Mouse (Mus musculus) left cerebral cortex, adult 2 months (tissue): ENCODE results near the gene Brap. TPM values are rescaled to one million over a fixed set of nuclear protein-coding genes. Genes with fewer than 3 reads are reported as not detected.
A peak's percentile ranks its signal among the peaks of the same experiment; 100 is the strongest.
"Not testable (repeated sequence)": the region's sequence is repeated elsewhere in the genome, so short reads cannot be mapped to it uniquely, and the experiment has no call there.

Experiments
- DNase-seq, 2 experiments: peaks; one replicate each; pipeline ENCODE4 v3.0.0; 2021 to 2022; ENCODE audit warnings: low spot score in 2 of 2, mixed read lengths in 1 of 2; ENCODE audit errors: extremely low spot score in 1 of 2
- H3K27ac ChIP-seq: fragments of 200-600 bp; 2 replicates; pipeline ENCODE4 v1.8.1; 2022
- H3K4me3 ChIP-seq: fragments of 200-600 bp; 2 replicates; pipeline ENCODE4 v1.8.1; 2022
- CTCF ChIP-seq: fragments of 200-600 bp; IDR thresholded peaks from 2 replicates; pipeline ENCODE4 v1.8.1; 2022; ENCODE audit warnings: antibody characterized with exemption, mild to moderate bottlenecking, moderate library complexity
- intact Hi-C: fragments of 180-260 bp; cut with DNase I; formaldehyde crosslinking; loops from one replicate; pipeline ENCODE4 v1.15.1; 2025
- total RNA-seq, 2 experiments: library from RNA; stranded (reverse); gene quantifications; 2 replicates each; pipeline ENCODE4 v1.2.3; 2021

Gene Brap
- total RNA-seq, 2 experiments from 2014 or later, result 67.3 to 68.0 TPM

DNA sequence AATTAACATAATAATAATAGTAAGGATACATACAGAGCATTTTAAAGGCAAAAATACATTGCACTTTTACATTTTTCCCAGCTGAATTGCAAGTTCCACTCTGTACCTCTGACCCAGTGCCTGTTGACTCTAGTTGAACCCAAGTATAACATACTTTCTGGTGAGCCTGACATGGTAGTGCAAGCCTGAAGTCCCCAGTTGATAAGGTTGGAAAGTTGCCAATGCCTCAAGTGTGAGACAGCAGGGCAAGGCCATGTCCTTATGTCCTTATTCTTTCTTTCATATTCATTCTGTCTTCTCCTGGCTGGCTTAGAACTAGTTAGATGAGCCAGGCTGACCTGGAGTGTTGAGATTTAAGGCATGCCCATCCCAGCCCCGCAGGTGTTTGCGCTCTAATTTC is 21.9 kb downstream of the Brap start:
- intact Hi-C loops, result no loop called here
- no peak for DNase-seq
- no peak for TF ChIP-seq CTCF
- no peak overlapping the region for H3K4me3 ChIP-seq
- H3K27ac ChIP-seq, result no peak overlapping the region

DNA sequence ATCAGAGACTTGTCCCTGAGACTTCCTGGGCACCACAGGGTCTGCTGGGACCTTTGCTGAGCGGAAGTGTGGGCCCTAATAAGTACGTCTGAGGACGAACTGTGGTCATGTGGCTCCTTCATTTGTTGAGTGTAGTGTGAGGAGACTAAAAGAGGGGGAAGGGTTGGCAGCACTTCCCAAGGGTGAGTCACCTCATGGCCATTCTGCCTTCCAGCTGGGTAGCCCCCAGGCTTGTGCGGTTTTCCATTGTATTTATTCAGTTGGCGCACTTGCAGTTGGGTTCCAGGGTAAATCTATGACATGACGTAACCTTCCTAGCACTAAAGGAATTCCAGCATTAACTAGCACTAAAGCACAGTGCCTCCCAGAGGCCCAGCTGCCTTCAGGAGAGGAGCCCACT is 25.1 kb downstream of the Brap start:
- H3K4me3 ChIP-seq, result no peak overlapping the region
- intact Hi-C loops, result no loop called here
- TF ChIP-seq CTCF, result no peak
- H3K27ac ChIP-seq, result no peak overlapping the region
- no peak for DNase-seq

GRCm38 (mm10) chr5:121686113-121686898 is 25.9 kb downstream of the Brap start:
- Histone ChIP-seq H3K4me3 (no peak overlapping the region), H3K27ac (no peak overlapping the region)
- no peak for DNase-seq
- intact Hi-C loops, result no loop called here
- TF ChIP-seq CTCF, result peak; percentile 34

GRCm38 (mm10) chr5:121690482-121691211 is 30.3 kb downstream of the Brap start:
- no peak for DNase-seq
- H3K27ac ChIP-seq, result no peak overlapping the region
- intact Hi-C loops, result no loop called here

GRCm38 (mm10) chr5:121691436-121691835 is 31.1 kb downstream of the Brap start:
- DNase-seq, H3K27ac ChIP-seq, H3K4me3 ChIP-seq, intact Hi-C loops: not testable (repeated sequence)

More at GRCm38 (mm10) chr5:121690482-121691211, 30.3 kb downstream of the Brap start:
- H3K4me3 ChIP-seq, result no peak overlapping the region
- no peak for TF ChIP-seq CTCF

- intact Hi-C loops, result no loop called here
- no peak overlapping the region for H3K4me3 ChIP-seq
- DNase-seq, result no peak
- no peak for TF ChIP-seq CTCF
- H3K27ac ChIP-seq, result no peak overlapping the region
Measured at GRCm38 (mm10) chr5:121692897-121693296, 32.5 kb downstream of the Brap start.

GRCm38 (mm10) chr5:121696761-121697160 is 36.4 kb downstream of the Brap start:
- intact Hi-C loops, result no loop called here

DNA sequence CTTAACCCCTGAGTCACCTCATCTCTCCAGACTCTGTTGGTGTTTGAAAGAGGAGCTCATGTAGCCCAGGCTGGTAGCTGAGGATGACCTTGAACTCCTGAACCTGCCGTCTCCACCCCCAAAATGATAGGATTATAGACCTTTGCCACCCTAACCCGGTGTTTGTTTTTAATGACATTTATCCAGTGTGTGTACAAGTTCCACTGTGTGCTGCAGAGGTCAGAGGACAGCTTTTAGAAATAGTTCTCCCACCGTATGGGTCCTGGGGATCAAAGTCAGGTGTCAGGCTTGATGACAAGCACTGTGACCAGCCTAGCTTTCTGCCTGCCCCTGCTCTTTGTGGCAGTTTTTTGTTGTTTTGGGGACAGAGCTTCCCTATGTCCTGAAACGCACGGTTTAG is 39.5 kb downstream of the Brap start:
- Histone ChIP-seq H3K4me3 (no peak overlapping the region), H3K27ac (no peak overlapping the region)
- DNase-seq, result no peak
- no peak for TF ChIP-seq CTCF
- intact Hi-C loops, result no loop called here

More at GRCm38 (mm10) chr5:121696761-121697160, 36.4 kb downstream of the Brap start:
- Histone ChIP-seq H3K27ac (no peak overlapping the region), H3K4me3 (no peak overlapping the region)
- DNase-seq, result no peak
- no peak for TF ChIP-seq CTCF

- no peak for TF ChIP-seq CTCF
- peak; percentile 79 to 81 for DNase-seq
- intact Hi-C loops, result no loop called here
- Histone ChIP-seq H3K27ac (peak overlapping the region; percentile 50; the same call in 1 of the 2 replicates), H3K4me3 (0 out of 2 replicates have a peak overlapping the region, but pooled peaks have one; percentile 1)
Measured at GRCm38 (mm10) chr5:121700496-121700895, 40.1 kb downstream of the Brap start.

GRCm38 (mm10) chr5:121701111-121701769 is 40.9 kb downstream of the Brap start:
- DNase-seq, result no peak
- no peak for TF ChIP-seq CTCF
- Histone ChIP-seq H3K4me3 (no peak overlapping the region), H3K27ac (peak overlapping the region; percentile 50)
- intact Hi-C loops, result no loop called here

- H3K4me3 ChIP-seq, result no peak overlapping the region
- no peak for DNase-seq
- intact Hi-C loops, result no loop called here
- TF ChIP-seq CTCF, result no peak
- H3K27ac ChIP-seq, result no peak overlapping the region
Measured at GRCm38 (mm10) chr5:121703341-121703740, 43.0 kb downstream of the Brap start.
